Mouse (Mus musculus) myocyte (in vitro differentiated cells): ENCODE measurements around the gene Spo11.

Experiments
- CEBPB ChIP-seq: IDR thresholded peaks from 2 replicates; pipeline ENCODE4 v1.6.1; 2011; ENCODE audit warnings: mild to moderate bottlenecking, moderate library complexity; ENCODE audit not compliant: poor library complexity, insufficient read depth, severe bottlenecking
- E2F4 ChIP-seq: IDR thresholded peaks from one replicate; pipeline ENCODE4 v1.6.1; 2011; ENCODE audit warnings: mild to moderate bottlenecking, control low read depth, moderate library complexity; ENCODE audit not compliant: insufficient read depth
- MAX ChIP-seq: IDR thresholded peaks from one replicate; pipeline ENCODE4 v1.6.1; 2011; ENCODE audit warnings: low read depth, mild to moderate bottlenecking, control low read depth
- POLR2A ChIP-seq: IDR thresholded peaks from one replicate; pipeline ENCODE4 v1.6.1; 2011; ENCODE audit warnings: low read depth, mild to moderate bottlenecking, control low read depth, moderate library complexity; ENCODE audit not compliant: insufficient read length
- POLR2AphosphoS2 ChIP-seq: IDR thresholded peaks from one replicate; pipeline ENCODE4 v1.6.1; 2011; ENCODE audit warnings: low read depth, control low read depth; ENCODE audit not compliant: insufficient read length
- TCF12 ChIP-seq: IDR thresholded peaks from one replicate; pipeline ENCODE4 v1.6.1; 2011; ENCODE audit warnings: mild to moderate bottlenecking, control low read depth; ENCODE audit not compliant: poor library complexity, insufficient read depth, severe bottlenecking
- USF1 ChIP-seq: IDR thresholded peaks from one replicate; pipeline ENCODE4 v1.6.1; 2011; ENCODE audit warnings: low read depth, mild to moderate bottlenecking, control low read depth, moderate library complexity

DNA sequence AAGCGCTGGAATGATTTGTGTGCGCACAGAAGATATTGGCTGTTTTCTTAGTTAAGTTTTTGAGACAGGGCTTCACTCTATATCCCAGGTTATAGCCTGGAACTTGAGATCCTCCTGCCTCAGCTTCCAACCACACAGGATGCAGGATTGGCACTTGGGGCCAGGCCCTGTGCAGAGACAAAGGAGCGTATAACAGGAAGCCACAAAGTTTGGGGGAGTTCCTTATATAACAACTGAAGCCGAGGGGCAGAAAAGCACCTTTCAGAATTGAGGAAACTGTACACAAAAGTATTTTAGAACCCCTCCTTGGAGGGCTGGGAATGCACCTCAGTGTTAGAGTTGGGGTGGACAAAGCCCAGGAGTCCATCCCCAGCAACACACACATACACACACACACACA lies 61.5 kb downstream of the Spo11 start:
- TF ChIP-seq CEBPB, result no peak
- no peak for TF ChIP-seq E2F4
- TF ChIP-seq POLR2A, result no peak
- no peak for TF ChIP-seq TCF12
- TF ChIP-seq USF1, result no peak
- no peak for TF ChIP-seq MAX
- TF ChIP-seq POLR2AphosphoS2, result no peak
